Mouse (Mus musculus): ENCODE measurements around the gene Sez6l.

DNA sequence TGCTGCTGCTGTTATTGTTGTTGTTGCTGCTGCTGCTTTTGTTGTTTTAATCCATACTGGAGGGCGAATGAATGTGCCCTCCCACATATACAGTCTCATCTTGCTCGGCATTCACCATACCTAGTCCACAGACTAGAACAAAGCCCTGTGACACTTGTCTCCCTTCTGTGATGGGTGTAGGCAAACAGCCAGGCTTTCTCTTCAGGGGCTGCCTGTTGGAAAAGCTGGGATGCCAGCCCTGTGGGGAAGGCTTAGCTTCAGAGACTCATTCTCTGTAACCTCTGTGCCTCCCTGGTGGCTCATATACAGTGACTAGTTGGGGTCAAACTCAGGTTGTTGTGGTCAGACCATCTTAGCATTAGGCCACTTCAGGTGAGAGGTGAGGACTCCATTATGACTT is 30.1 kb upstream of the Sez6l start:
- no peak for TF ChIP-seq POLR2A (IDR thresholded peaks at IDR 0.05; ENCODE audit: borderline replicate concordance, extremely low read depth, insufficient read depth, insufficient read length, poor library complexity, severe bottlenecking)
- no peak for TF ChIP-seq CTCF (IDR thresholded peaks at IDR 0.05; ENCODE audit: borderline replicate concordance, extremely low read depth, insufficient read depth, insufficient read length)
